Mouse (Mus musculus): ENCODE results near the gene Plscr1. TPM values are rescaled to one million over a fixed set of nuclear protein-coding genes. Genes with fewer than 3 reads are reported as not detected.

Gene Plscr1
- total RNA-seq, 1 experiment from 2014 or later = 14.5 TPM

GRCm38 (mm10) chr9:92305075-92305474 lies 55.5 kb downstream of the Plscr1 start:
- DNase-seq = no peak

- DNase-seq = no peak
Measured at GRCm38 (mm10) chr9:92305620-92306220, 56.2 kb downstream of the Plscr1 start.

- no peak for DNase-seq
Measured at GRCm38 (mm10) chr9:92309077-92309476, 59.5 kb downstream of the Plscr1 start, which contains the start of gene 1700057G04Rik. Gene 1700057G04Rik (plus strand): TSS chr9:92309377.

- DNase-seq = no peak
Measured at GRCm38 (mm10) chr9:92316791-92317190, 67.2 kb downstream of the Plscr1 start.

Small RNA genes within 50 kb of the gene (microRNA-seq; reads per million reads assigned to microRNA genes)
- gene Mir6386 = 0 reads per million in 2 experiments

Other genes with a start within 250 kb of the Plscr1 start
- not detected in 2 replicates for gene Plscr5, start 56.8 kb upstream of the Plscr1 start, total RNA-seq (2021)
- gene Plscr2, start 25.9 kb downstream of the Plscr1 start, total RNA-seq (2021) = 16.3 and 16.5 TPM in 2 replicates
- gene 1700057G04Rik, start 59.6 kb downstream of the Plscr1 start, total RNA-seq (2021) = not detected in 2 replicates
- gene Plscr4, start 207.6 kb downstream of the Plscr1 start, total RNA-seq (2021) = 17.5 and 18.1 TPM in 2 replicates